Mouse (Mus musculus) cerebellum, adult 2 months (tissue): ENCODE data around the gene Tomm20l.

Source experiments
- CTCF ChIP-seq: fragments of 200-500 bp; IDR thresholded peaks from 2 replicates; pipeline ENCODE4 v1.5.1; 2011; ENCODE audit warnings: low read depth, mild to moderate bottlenecking, control low read depth, low read length, moderate library complexity, borderline replicate concordance; ENCODE audit not compliant: insufficient read depth
- POLR2A ChIP-seq: fragments of 200-500 bp; IDR thresholded peaks from 2 replicates; pipeline ENCODE4 v1.6.1; 2011; ENCODE audit warnings: low read length, control low read depth, borderline replicate concordance; ENCODE audit not compliant: insufficient read depth

DNA sequence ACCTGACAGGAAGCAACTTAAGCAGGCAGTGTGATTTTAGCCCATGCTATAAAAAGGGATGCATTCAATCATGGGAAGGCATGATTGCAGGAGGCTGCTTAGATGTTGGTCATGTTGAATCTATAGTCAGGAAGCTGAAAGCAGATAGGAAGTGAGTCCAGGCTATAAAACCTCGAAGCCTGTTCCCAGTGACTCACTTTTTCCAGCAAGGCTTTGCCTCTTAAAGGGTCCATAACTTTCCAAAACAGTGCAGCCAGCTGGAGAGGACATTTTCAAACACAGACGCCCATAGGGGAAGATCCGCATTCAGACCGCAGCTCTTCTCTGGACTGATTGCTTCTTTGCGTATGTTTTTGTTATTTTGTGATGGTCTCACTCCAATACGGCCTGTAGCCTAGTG lies 43.8 kb downstream of the Tomm20l start:
- TF ChIP-seq CTCF (no peak), POLR2A (no peak)
